Mouse (Mus musculus) T-helper 17 cell (primary cell): ENCODE data around the gene Arhgef3.

Experiments used
- in situ Hi-C, 2 experiments: fragments of 300-600 bp; cut with MboI, MseI; formaldehyde crosslinking; loops; 1 replicate in 1 of 2; 2 replicates in 1 of 2; pipeline ENCODE4 v1.15.1; 2025; ENCODE audit warnings: high pct_unique_total_duplicates in 2 of 2

Arhgef3 gene

DNA sequence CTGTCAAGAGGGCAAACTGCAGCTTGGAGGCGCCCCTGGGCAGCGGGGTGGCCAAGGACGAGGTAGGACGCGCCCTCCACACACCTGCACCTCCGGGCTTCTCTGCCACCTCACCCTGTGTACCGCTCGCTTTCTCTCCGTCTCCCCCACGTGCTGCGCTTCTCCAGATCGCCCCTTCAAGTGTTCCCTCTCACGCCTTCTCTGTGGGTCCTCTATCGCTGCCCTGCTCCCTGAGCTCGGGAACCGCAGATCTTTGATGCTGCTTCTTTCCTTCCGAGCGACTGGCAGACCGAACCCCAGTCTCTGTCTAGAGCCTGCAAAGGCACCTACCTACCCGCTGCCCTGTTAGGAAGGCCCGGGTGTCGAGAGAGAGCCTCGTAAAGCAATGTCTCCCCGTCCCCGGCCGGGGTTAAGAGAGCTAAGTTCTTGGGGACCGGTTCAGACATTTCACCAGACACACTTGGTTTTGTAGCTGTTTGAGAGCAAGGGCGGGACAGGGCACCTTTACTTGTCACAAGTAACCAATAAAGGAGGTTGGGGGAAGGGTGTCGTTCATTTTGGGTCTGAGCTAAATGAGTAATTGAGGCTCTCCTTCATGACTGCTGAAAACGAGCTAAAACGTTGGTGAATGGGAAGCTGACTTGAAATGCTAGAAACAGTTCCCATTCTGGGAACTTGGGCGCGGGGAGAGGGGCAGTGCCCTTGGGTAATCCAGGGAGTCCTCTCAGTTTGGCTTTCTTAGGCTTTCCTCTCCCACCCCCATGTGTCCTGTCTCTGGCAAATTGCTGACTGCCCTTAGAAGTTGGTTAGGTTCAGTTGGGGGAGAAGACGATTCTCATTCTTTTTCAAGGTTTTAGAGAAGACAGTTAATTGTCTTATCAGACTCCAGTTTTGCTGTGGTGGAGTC, 221.8 kb downstream of the Arhgef3 start:
- in situ Hi-C loops, result loop anchor here (5.0 to 10.0 kb wide), 2 partner anchors 84 to 142 kb away; no protein-coding TSS in a partner anchor

GRCm38 (mm10) chr14:27337156-27337555, 222.5 kb downstream of the Arhgef3 start:
- in situ Hi-C loops, result loop anchor here (5.0 to 10.0 kb wide), 2 partner anchors 85 to 142 kb away; no protein-coding TSS in a partner anchor

- in situ Hi-C loops, result loop anchor here (5.0 to 10.0 kb wide), 2 partner anchors 86 to 143 kb away; no protein-coding TSS in a partner anchor
These were observed 223.5 kb downstream of the Arhgef3 start for GRCm38 (mm10) chr14:27338034-27338708.

- in situ Hi-C loops, result loop anchor here (5.0 to 10.0 kb wide), 3 partner anchors 66 to 1856 kb away; no protein-coding TSS in a partner anchor
These were observed 226.2 kb downstream of the Arhgef3 start for GRCm38 (mm10) chr14:27340682-27341415.

DNA sequence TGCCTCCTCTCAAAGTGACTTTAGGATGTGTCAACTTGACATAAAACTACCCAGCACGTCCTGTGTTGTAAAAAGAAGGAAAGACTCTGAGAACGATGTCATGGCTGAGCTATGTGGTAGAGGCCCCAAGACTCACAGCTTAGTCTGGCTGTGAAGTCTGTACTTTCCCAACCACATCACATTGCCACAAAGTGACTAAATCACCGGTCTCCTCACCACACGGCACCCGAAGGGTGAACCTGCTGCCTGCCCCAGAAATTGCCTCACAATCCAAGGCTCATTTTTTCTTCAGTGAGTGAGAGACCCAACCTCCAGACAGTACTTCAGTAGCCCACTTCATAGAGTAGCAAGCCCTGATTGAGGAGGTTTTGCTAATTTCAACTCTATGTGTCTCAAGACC, 226.8 kb downstream of the Arhgef3 start:
- in situ Hi-C loops, result loop anchor here (5.0 to 10.0 kb wide), 3 partner anchors 66 to 1857 kb away; no protein-coding TSS in a partner anchor

GRCm38 (mm10) chr14:27342451-27342850, 227.8 kb downstream of the Arhgef3 start:
- in situ Hi-C loops, result loop anchor here (5.0 to 10.0 kb wide), 3 partner anchors 65 to 1858 kb away; no protein-coding TSS in a partner anchor

- in situ Hi-C loops, result loop anchor here (5.0 to 10.0 kb wide), 3 partner anchors 63 to 1860 kb away; no protein-coding TSS in a partner anchor
These were observed 229.7 kb downstream of the Arhgef3 start for GRCm38 (mm10) chr14:27344250-27344990.

- in situ Hi-C loops, result loop anchor here (10.0 kb wide), 2 partner anchors 150 to 1860 kb away; no protein-coding TSS in a partner anchor
These were observed 230.6 kb downstream of the Arhgef3 start for GRCm38 (mm10) chr14:27345051-27345885.

GRCm38 (mm10) chr14:27347224-27347623, 232.5 kb downstream of the Arhgef3 start:
- in situ Hi-C loops, result loop anchor here (10.0 kb wide), 2 partner anchors 152 to 1862 kb away; no protein-coding TSS in a partner anchor

DNA sequence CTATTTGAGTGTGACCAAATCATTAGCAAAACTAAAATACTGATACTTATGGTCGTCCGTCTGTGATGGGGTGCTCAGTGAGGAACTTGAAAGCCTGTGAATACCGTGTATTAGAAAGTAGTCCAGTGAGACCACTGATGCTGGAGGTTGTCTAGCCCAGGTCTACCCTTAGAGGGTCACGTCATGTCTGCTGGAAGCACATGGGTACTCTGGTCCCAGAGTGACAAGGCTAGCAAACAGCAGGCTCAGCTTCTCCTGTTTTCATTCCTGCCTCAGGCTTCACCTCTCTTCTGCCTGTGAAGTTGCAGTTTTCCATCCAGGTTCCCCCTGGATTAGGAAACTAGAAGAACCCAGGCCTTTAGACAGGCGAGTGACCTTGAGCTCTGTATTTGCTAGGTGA, 233.0 kb downstream of the Arhgef3 start:
- in situ Hi-C loops, result loop anchor here (10.0 kb wide), 2 partner anchors 153 to 1863 kb away; no protein-coding TSS in a partner anchor

GRCm38 (mm10) chr14:27348088-27348487, 233.4 kb downstream of the Arhgef3 start:
- in situ Hi-C loops, result loop anchor here (10.0 kb wide), 2 partner anchors 153 to 1863 kb away; no protein-coding TSS in a partner anchor

DNA sequence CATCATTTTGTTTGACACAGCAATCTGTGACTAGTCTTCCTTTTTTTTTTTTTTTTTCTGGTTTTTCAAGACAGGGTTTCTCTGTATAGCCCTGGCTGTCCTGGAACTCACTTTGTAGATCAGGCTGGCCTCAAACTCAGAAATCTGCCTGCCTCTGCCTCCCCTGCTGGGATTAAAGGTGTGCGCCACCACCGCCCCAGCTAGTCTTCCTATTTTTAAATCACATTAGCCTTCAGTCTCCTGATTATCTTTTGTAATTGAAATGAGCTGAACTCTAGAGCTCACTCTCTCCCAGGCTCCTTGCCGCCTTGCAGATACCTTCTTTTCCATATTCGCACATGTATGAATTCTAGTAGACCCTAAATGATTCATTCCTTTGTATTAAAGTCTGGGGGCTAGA, 234.0 kb downstream of the Arhgef3 start:
- in situ Hi-C loops, result loop anchor here (10.0 kb wide), 2 partner anchors 154 to 1864 kb away; no protein-coding TSS in a partner anchor

DNA sequence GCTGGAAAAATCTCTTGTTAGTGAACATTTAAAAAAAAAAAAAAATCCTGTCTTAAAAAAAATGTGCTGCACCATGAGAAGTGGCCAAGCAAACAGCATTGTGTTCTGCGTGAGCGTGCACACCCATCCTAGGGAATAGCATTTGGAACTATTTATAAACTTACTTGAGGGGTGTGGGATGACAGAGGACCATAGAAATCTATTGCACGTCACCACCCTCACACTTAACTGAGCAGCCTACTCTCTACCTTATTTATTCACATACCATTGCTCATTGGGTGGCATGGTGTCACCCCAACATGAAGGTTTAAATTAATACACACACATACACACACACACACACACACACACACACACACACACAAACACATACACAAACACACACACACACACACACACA, 234.4 kb downstream of the Arhgef3 start:
- in situ Hi-C loops, result loop anchor here (10.0 kb wide), 2 partner anchors 154 to 1864 kb away; no protein-coding TSS in a partner anchor

DNA sequence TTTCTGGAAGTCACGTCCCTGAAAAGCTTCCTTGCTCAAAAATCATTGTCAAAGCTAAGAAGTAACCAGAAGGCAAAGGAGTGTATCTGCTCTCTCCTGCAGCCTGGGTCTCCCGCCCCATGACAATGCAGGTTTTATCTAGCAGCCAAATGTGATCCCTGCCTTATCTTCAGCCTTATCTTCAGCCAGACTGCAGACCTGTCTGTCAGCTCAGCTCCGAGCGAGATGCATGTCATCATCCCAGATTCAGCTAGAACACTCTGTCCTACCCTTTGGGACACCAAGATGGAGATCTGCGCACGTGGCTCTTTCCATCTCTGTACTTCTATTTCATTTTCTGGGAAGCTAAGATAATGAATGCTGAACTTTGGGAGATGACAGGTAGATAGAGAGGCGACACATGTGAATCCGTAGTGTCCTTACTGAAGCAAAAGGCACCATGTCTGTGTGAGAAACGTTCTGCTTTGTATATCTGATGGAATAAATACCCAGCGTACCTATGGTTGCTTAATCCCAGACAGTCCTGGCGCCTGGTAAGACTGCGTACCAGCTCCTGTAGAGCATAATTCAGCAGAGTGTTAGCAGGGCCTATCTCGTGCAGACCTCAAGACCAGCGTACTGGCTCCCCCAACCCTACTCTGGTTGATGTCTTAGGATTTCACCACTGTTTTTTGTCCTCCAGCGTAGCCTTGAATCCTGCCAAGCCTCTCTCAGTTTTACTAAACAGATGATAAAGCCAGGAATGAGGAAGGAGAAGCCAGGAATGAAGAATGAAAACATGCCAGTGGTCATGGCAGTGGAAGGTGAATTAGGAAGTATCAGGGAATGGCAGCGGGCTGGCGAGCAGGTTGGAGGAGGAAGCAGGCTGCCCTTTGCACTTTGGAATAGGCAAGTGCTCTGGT, 235.4 kb downstream of the Arhgef3 start:
- in situ Hi-C loops, result loop anchor here (10.0 kb wide), 2 partner anchors 155 to 1865 kb away; no protein-coding TSS in a partner anchor

DNA sequence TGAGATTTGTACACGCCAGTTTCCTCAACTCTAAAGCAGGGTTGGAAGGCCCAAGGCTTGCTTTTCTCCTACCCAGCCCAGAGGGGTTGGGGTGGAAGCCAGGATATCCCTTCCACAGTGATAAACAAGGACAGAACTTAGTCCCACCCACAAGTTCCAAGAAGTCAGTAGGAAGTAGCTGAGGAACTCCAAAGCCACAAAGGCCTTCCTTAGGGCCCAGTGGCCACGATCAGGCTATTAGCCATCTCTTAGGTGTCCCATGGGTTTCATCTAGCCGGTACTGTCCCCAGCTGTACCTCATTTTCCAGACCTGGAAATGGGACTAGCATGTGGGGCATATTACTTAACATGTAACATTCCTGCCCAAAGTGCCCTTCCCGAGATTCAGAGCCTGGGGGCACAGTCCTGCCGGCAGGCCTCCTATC, 236.4 kb downstream of the Arhgef3 start:
- in situ Hi-C loops, result no loop called here

GRCm38 (mm10) chr14:27351476-27352079, 236.9 kb downstream of the Arhgef3 start:
- in situ Hi-C loops, result no loop called here

GRCm38 (mm10) chr14:27352470-27352869, 237.8 kb downstream of the Arhgef3 start:
- in situ Hi-C loops, result no loop called here

- in situ Hi-C loops, result no loop called here
These were observed 240.5 kb downstream of the Arhgef3 start for GRCm38 (mm10) chr14:27355151-27355550.
